In genomic region chr10:25434358-25435044, GRCm38 (mm10) we compare ENCODE assay signal across 9 mouse cellular contexts.
DNase-seq lines count a peak whose midpoint lies in the region; ATAC-seq and TF ChIP-seq lines count a peak whose summit lies in the region.
"Had no signal": no experiment of that assay in that cellular context is flagged by ENCODE, and none has a peak within 500 bp of the region (broad histone marks: within the 10 kb centered on the region; RNA-seq: fewer than 3 reads in every experiment).

No protein-coding gene starts in this region.

- peak; percentile 38; the same call in 1 of the 2 replicates for ATAC-seq in liver, postnatal 0 days
- ATAC-seq: midbrain, embryonic 15.5 days had no signal

- H3K27ac ChIP-seq in spleen, adult 2 months (ENCODE audit: insufficient read depth, low read length): peak overlapping the region; percentile 20; the same call in 1 of the 2 replicates
- peak overlapping the region; percentile 57 for H3K27ac ChIP-seq in liver, postnatal 0 days (ENCODE audit: low read depth)
- H3K27ac ChIP-seq: midbrain, embryonic 15.5 days had no signal

- H3K9ac ChIP-seq in liver, postnatal 0 days (replicated peaks): no peak overlapping the region
- H3K9ac ChIP-seq: midbrain, embryonic 15.5 days had no signal

- TF ChIP-seq CTCF in spleen, adult 2 months (IDR thresholded peaks at IDR 0.05; ENCODE audit: extremely low read depth, insufficient read depth, insufficient read length, insufficient replicate concordance): no peak
- no peak for TF ChIP-seq CTCF in liver, postnatal 0 days (IDR thresholded peaks at IDR 0.05; ENCODE audit: low read depth)

- H3K9me3 ChIP-seq in liver, postnatal 0 days (ENCODE audit: low read length): no peaks in the 10 kb centered on the region
- H3K9me3 ChIP-seq: midbrain, embryonic 15.5 days had no signal

- peaks cover 14% of the 10 kb centered on the region for H3K4me1 ChIP-seq in spleen, adult 2 months (ENCODE audit: control insufficient read depth, insufficient read depth, insufficient read length)
- H3K4me1 ChIP-seq in liver, postnatal 0 days (ENCODE audit: insufficient read depth): peaks cover 31% of the 10 kb centered on the region
- H3K4me1 ChIP-seq: midbrain, embryonic 15.5 days had no signal

- 27% methylated on average over 13 of the region's 13 CpGs for WGBS in spleen, adult 2 months
- 34% methylated on average over 13 of the region's 13 CpGs for WGBS in liver, postnatal 0 days (ENCODE audit: insufficient replicate concordance)

- no peak for TF ChIP-seq POLR2A in spleen, adult 2 months (IDR thresholded peaks at IDR 0.05; ENCODE audit: low read depth, low read length)

- H3K36me3 ChIP-seq in spleen, adult 2 months (ENCODE audit: control insufficient read depth, insufficient read depth, low read length): no peaks in the 10 kb centered on the region
- no peaks in the 10 kb centered on the region for H3K36me3 ChIP-seq in liver, postnatal 0 days (replicated peaks; ENCODE audit: insufficient read depth, low read length)
- H3K36me3 ChIP-seq: midbrain, embryonic 15.5 days had no signal

- no peak for DNase-seq in spleen, adult 2 months (ENCODE audit: low read depth in 1 of 2, low spot score in 2 of 2)
- no peak for DNase-seq in spleen, postnatal 14 days (ENCODE audit: low spot score in 2 of 2)
- peak; percentile 53 for DNase-seq in heart, postnatal 4 days
- peak; percentile 33 for DNase-seq in liver, postnatal 0 days
- no peak for DNase-seq in thymus, adult 18-20 months
- DNase-seq in left cerebral cortex, adult 18-20 months (ENCODE audit: low spot score in 2 of 2): no peak
- DNase-seq in thymus, postnatal 14 days: no peak
- no peak for DNase-seq in spleen, postnatal 4 days (ENCODE audit: low spot score in 2 of 2)

- TF ChIP-seq EP300 in liver, postnatal 0 days (IDR thresholded peaks at IDR 0.05; ENCODE audit: low read depth): no peak

- no peak overlapping the region for H3K4me3 ChIP-seq in spleen, adult 2 months (ENCODE audit: extremely low read depth, insufficient read depth, insufficient read length)
- H3K4me3 ChIP-seq in liver, postnatal 0 days (ENCODE audit: low read depth, low read length): no peak overlapping the region
- H3K4me3 ChIP-seq: midbrain, embryonic 15.5 days had no signal

- no peaks in the 10 kb centered on the region for H3K27me3 ChIP-seq in spleen, adult 2 months (ENCODE audit: control insufficient read depth, insufficient read depth, low read length)
- H3K27me3 ChIP-seq in liver, postnatal 0 days (ENCODE audit: insufficient read depth, low read length): no peaks in the 10 kb centered on the region
- H3K27me3 ChIP-seq: midbrain, embryonic 15.5 days had no signal

- peak overlapping the region; percentile 22; the same call in 1 of the 2 replicates for H3K4me2 ChIP-seq in liver, postnatal 0 days (ENCODE audit: low read depth, low read length)
- H3K4me2 ChIP-seq: midbrain, embryonic 15.5 days had no signal

Comparison
In these comparisons a context has a peak if more than half of its experiments do, and no peak if none do; other contexts are left out.
1. DNase-seq: peak in heart, postnatal 4 days (single experiment) and liver, postnatal 0 days (single experiment); none in spleen, adult 2 months (0 of 2), spleen, postnatal 14 days (0 of 2), thymus, adult 18-20 months (0 of 2), left cerebral cortex, adult 18-20 months (0 of 2), thymus, postnatal 14 days (single experiment) and spleen, postnatal 4 days (0 of 2).